Mouse (Mus musculus) liver, adult 2 months (tissue): ENCODE results near the gene Srcin1.

Source experiments
- CTCF ChIP-seq: fragments of 200-500 bp; IDR thresholded peaks from 2 replicates; pipeline ENCODE4 v1.5.1; 2011; ENCODE audit warnings: low read depth, low read length, control low read depth
- POLR2A ChIP-seq: fragments of 200-500 bp; IDR thresholded peaks from 2 replicates; pipeline ENCODE4 v1.6.1; 2011; ENCODE audit warnings: low read length, control low read depth; ENCODE audit not compliant: insufficient read depth; ENCODE audit errors: extremely low read depth

- TF ChIP-seq CTCF (no peak), POLR2A (no peak)
These were observed 32.1 kb downstream of the Srcin1 start for GRCm38 (mm10) chr11:97543883-97544282.
